Mouse (Mus musculus) testis, adult 10 weeks (tissue): Measurements from ENCODE around the gene Fubp3. TPM values are rescaled to one million over a fixed set of nuclear protein-coding genes. Genes with fewer than 3 reads are reported as not detected.

ENCODE experiments used
- polyA plus RNA-seq: library from polyadenylated mRNA; stranded (reverse); fragments of 350-450 nt; fragmentation: Illumina TruSeq; extraction: RNeasy Lipid Tissue Mini Kit (QIAGEN cat#74804); gene quantifications from one replicate; pipeline ENCODE4 v1.2.3, GENCODE M21; 2014; ENCODE audit warnings: low read depth, low replicate concordance

The Fubp3 gene
- 11.9 TPM for polyA plus RNA-seq

DNA sequence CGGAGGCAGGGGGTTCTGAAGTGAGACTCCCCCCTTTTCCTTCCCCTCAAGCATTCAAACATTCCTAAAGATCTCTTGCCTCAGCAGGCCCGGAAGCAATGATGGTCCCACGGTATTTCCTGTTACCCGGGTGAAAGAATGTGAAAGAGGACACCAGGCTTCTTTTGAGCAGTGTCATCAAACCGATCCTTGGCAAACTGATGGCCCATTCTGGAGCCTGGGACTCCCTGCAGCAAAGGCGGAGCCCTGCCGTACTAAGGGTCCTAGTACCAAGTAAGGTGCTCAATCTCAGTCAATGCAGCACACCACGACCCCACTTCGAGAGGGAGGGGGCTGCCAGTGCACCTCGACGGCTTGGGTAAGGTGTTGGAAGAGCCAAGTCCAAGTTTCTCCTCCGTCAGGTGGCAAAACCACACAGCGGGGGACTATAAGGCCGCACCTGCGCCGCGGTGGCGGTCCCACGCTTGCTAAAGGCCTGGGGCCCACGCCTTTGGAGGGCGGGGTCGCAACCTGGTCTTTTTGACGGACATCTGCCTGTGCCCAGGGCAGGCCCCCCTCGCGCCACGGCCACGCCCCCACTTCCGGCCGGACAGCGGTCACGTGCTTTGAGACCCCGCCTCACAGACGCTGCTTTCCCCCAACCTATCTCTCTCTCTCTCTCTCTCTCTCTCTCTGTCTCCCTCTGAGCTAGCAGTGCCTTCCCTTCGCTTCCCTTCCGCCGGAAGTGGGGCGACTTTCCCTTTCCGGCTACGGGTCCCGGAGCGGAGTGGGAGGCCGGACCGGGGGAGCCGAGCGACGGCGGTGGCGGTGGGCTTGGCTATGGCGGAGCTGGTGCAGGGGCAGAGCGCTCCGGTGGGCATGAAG lies at the start of gene Fubp3:
Gene Fubp3 (plus strand): TSS at position 601 of the 864 bp plus-strand sequence.

DNA sequence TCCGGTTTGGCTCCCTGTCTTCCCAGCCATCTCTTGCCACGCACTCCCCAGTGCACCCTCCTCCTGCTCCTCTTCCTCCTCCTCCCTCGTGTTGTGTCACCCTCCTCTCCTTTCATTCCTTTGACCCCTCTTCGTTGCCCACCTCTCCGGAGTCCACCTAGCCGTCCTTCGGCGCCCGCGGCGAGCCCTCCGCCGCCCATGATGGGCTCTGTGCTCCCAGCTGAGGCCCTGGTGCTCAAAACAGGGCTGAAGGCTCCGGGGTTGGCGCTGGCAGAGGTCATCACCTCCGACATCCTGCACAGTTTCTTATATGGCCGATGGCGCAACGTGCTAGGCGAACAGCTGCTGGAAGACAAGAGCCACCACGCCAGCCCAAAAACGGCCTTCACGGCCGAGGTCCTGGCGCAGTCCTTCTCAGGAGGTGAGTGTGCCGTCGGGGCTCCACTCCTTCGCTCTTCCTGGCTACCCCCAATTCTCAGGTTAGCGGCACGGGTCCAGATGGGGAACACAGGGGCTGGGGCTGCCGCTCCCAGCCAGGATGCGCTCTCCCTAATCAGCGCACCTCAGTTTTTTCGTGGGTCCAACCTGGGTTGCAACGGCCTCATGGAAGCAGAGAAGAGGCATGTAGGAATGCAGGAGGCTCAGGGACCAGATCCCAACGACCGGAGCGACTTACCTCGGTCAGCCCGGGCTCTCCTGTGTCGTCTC lies 67.6 kb downstream of the Fubp3 start, which contains the start of gene Prdm12:
Gene Prdm12 (plus strand): TSS at position 137 of the 708 bp plus-strand sequence.

Other genes starting within 250 kb of the Fubp3 start
- gene Ass1, start 102.4 kb upstream of the Fubp3 start, polyA plus RNA-seq: 6.1 TPM
- not detected for gene Prdm12, start 67.4 kb downstream of the Fubp3 start, polyA plus RNA-seq
- 7.4 TPM for gene Exosc2, start 98.1 kb downstream of the Fubp3 start, polyA plus RNA-seq
- gene Abl1, start 115.7 kb downstream of the Fubp3 start, polyA plus RNA-seq: 39.9 TPM
- not detected for gene Qrfp, start 237.9 kb downstream of the Fubp3 start, polyA plus RNA-seq